Mouse (Mus musculus) midbrain, embryonic 16.5 days (tissue): ENCODE measurements at regions not wholly inside any gene's neighbourhood (a gene's known extent, or its start where the extent isn't known, plus 50 kb on each side); places are given as distances from the start of the nearest gene placed in this dataset.

ENCODE experiments used
- ATAC-seq: fragments of 200-750 bp; cut with Nextera tagmentation; 2 replicates; pipeline ENCODE4 v1.8.0; 2017; ENCODE audit warnings: moderate TSS enrichment
- H3K27ac ChIP-seq: fragments of 300-500 bp; sonication (generic); 2 replicates; pipeline ENCODE4 v1.5.1; 2014; ENCODE audit warnings: mild to moderate bottlenecking, low read length, mixed read lengths
- H3K27me3 ChIP-seq: fragments of 300-500 bp; sonication (generic); 2 replicates; pipeline ENCODE4 v1.6.1; 2014; ENCODE audit warnings: low read depth, low read length, mixed read lengths; ENCODE audit not compliant: control insufficient read depth, insufficient read depth
- H3K36me3 ChIP-seq: fragments of 300-500 bp; sonication (generic); 2 replicates; pipeline ENCODE4 v1.6.1; 2014; ENCODE audit warnings: mild to moderate bottlenecking, low read length, moderate library complexity, mixed read lengths; ENCODE audit not compliant: control insufficient read depth, insufficient read depth
- H3K4me1 ChIP-seq: fragments of 300-500 bp; sonication (generic); 2 replicates; pipeline ENCODE4 v1.6.1; 2014; ENCODE audit warnings: mild to moderate bottlenecking, low read length, mixed read lengths; ENCODE audit not compliant: control insufficient read depth, insufficient read depth
- H3K4me2 ChIP-seq: fragments of 300-500 bp; sonication (generic); 2 replicates; pipeline ENCODE4 v1.6.1; 2014; ENCODE audit warnings: mild to moderate bottlenecking, low read length, mixed read lengths
- H3K4me3 ChIP-seq: fragments of 300-500 bp; sonication (generic); 2 replicates; pipeline ENCODE4 v1.5.1; 2014; ENCODE audit warnings: low read depth, mild to moderate bottlenecking, low read length, moderate library complexity, mixed read lengths
- H3K9ac ChIP-seq: fragments of 300-500 bp; sonication (generic); 2 replicates; pipeline ENCODE4 v1.6.1; 2014; ENCODE audit warnings: low read depth, low read length, mixed read lengths
- H3K9me3 ChIP-seq: fragments of 300-500 bp; sonication (generic); replicated peaks from 2 replicates; pipeline ENCODE4 v1.6.1; 2014; ENCODE audit warnings: mild to moderate bottlenecking, low read length, mixed read lengths; ENCODE audit not compliant: control insufficient read depth, poor library complexity, severe bottlenecking
- WGBS: fragments of 180-500 bp; shearing (Covaris S2); extraction: QIAGEN DNeasy Blood & Tissue Kit; methylation state at CpG from one replicate; pipeline ENCODE4 v1.1.7; 2014; 5-methylcytosine and 5-hydroxymethylcytosine counted together

DNA sequence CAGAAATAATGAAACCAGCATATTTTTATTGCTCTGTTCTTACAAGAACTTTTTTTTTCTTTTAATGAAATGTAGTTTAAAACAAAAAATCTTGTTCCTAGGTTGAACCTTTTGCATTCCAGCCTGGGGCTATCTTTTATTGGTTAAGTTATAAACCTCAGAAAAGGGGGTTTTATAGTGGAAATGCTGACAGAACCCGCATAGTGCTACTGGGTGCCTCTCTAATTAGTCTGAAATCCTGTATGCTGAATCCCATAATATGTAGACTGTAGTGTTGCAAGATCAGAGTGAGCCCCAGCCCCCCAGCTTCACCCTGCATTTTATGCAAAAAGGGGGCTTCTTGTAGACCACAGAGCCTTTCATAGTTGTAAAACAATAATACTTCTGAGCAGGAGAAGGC, 164.4 kb upstream of the Atp5g3 start:
- ATAC-seq, result no peak
- Histone ChIP-seq H3K9ac (no peak overlapping the region), H3K36me3 (no peaks in the 10 kb centered on the region), H3K9me3 (no peaks in the 10 kb centered on the region), H3K4me2 (no peak overlapping the region), H3K4me3 (no peak overlapping the region), H3K4me1 (peaks cover 2% of the 10 kb centered on the region; the same call in 1 of the 2 replicates), H3K27me3 (no peaks in the 10 kb centered on the region), H3K27ac (no peak overlapping the region)
- 69% methylated on average over 1 of the region's 1 CpGs for WGBS

DNA sequence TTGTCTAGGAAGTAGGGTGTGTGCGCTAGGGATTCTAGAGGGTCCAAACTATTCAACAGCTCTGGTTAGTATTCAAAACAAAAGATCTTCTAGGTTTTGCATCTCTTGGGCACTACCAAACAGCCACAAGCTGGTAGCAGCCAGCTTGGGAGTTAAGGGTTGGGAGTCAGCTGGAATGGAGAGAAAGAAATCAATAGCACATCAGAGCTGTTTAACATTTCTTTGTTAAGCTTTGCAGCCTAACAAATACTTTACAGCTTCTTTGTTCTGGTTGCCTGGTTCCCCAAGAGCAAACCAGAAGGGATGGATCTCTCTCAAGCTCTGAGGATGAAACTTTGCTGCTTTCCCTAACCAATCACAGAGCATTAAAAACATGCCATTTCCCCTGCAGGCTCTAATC, 162.3 kb upstream of the Atp5g3 start:
- no peaks in the 10 kb centered on the region for H3K36me3 ChIP-seq
- H3K9ac ChIP-seq, result no peak overlapping the region
- peaks cover 2% of the 10 kb centered on the region; the same call in 1 of the 2 replicates for H3K4me1 ChIP-seq
- H3K9me3 ChIP-seq, result no peaks in the 10 kb centered on the region
- H3K27ac ChIP-seq, result no peak overlapping the region
- ATAC-seq, result no peak
- H3K4me2 ChIP-seq, result no peak overlapping the region
- H3K27me3 ChIP-seq, result no peaks in the 10 kb centered on the region
- H3K4me3 ChIP-seq, result no peak overlapping the region
- 94% methylated on average over 1 of the region's 1 CpGs for WGBS

DNA sequence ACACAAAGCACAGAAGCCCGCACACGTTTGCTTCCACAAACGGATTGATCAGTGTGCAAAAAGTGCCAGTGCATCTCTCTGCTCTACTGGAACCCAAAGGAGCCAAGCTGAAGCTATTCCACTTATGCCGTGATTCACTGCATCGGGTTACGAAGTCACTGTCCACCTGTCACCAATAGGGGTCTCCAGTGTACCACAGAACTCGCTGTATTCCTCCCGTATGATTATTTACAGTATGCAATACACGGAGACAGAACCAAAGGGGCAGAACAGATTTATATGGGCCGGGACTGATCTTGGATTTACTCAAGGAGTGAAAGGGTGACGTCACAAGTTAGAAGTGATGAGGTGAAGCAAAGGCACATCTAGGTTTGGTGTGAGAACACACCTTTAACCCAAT, 155.5 kb upstream of the Atp5g3 start:
- Histone ChIP-seq H3K4me1 (peaks cover 15% of the 10 kb centered on the region; the same call in 1 of the 2 replicates), H3K27me3 (no peaks in the 10 kb centered on the region), H3K9ac (no peak overlapping the region), H3K36me3 (no peaks in the 10 kb centered on the region), H3K27ac (no peak overlapping the region), H3K4me3 (no peak overlapping the region), H3K4me2 (peak overlapping the region; percentile 38), H3K9me3 (no peaks in the 10 kb centered on the region)
- ATAC-seq, result peak; percentile 83
- 3% methylated on average over 11 of the region's 11 CpGs for WGBS

DNA sequence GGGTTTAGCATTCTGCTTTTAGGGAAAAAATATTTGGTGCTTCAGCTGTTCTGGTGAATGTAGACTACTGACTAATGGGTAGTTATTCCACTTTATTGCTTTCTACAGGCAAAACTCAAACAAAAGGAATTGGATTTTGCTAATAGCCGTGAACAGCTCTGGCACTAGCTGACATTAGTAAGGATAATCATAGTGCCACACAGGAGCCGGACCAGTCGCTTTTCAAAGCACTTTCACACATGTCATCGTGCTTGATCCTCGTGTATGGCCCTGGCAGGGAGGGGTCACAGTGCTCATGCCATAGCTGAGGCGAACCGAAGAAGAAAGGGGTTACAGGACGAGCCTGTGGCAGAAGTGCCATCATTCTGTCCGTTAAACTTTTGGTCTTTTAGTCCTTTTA, 153.2 kb upstream of the Atp5g3 start:
- Histone ChIP-seq H3K9me3 (no peaks in the 10 kb centered on the region), H3K4me1 (peaks cover 15% of the 10 kb centered on the region; the same call in 1 of the 2 replicates), H3K27ac (peak overlapping the region; percentile 64; the same call in 1 of the 2 replicates), H3K4me2 (peak overlapping the region; percentile 62), H3K9ac (peak overlapping the region; percentile 53), H3K27me3 (no peaks in the 10 kb centered on the region), H3K36me3 (no peaks in the 10 kb centered on the region), H3K4me3 (no peak overlapping the region)
- ATAC-seq, result peak; percentile 65; the same call in 1 of the 2 replicates
- 40% methylated on average over 9 of the region's 9 CpGs for WGBS

DNA sequence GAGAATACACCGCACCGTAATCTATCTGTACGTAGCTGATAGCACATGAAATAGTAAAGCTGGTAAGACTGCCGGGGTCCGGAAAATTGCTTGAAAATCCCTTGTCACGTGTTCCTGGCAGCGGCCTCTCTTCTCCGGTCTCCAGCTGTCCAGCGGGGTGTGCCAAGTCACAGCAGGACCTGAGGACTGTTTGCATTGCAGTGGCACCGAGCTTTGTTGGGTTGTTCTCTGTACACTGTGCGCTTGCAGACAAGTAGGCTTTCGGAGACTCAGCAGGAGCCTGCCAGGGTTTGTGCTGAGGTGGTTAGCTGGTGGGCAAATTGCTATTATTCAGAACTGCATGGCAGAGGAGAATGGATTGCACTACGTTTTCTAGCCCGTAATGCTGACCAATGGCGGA, 152.7 kb upstream of the Atp5g3 start:
- ATAC-seq, result peak; percentile 81; the same call in 1 of the 2 replicates
- Histone ChIP-seq H3K4me3 (peak overlapping the region; percentile 32), H3K4me2 (peak overlapping the region; percentile 62), H3K27me3 (no peaks in the 10 kb centered on the region), H3K9ac (peak overlapping the region; percentile 53), H3K4me1 (peaks cover 15% of the 10 kb centered on the region; the same call in 1 of the 2 replicates), H3K27ac (peak overlapping the region; percentile 64; the same call in 1 of the 2 replicates), H3K9me3 (no peaks in the 10 kb centered on the region), H3K36me3 (no peaks in the 10 kb centered on the region)
- 27% methylated on average over 15 of the region's 15 CpGs for WGBS

DNA sequence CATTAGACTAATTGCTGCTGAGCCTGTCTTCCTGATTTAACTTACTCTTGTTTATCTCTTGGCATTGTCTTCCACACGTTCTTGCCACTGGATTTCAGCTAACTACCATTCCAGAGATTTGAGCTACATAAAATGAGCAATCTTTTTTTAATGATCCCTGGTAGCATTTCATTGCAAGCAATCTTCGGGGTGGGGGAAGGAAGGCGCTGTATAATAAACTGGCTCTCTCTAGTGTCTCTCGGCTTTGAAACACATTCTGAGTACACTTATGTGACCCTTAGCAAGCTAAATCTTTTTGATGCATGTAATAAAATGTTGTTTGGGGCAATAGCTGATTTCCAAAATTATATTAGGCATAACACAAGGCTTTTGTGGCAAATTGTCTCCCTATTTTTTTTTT, 152.2 kb upstream of the Atp5g3 start:
- no peak for ATAC-seq
- Histone ChIP-seq H3K9ac (no peak overlapping the region), H3K27ac (0 out of 2 replicates have a peak overlapping the region, but pooled peaks have one; percentile 5), H3K4me3 (no peak overlapping the region), H3K27me3 (no peaks in the 10 kb centered on the region), H3K36me3 (no peaks in the 10 kb centered on the region), H3K9me3 (no peaks in the 10 kb centered on the region), H3K4me1 (peaks cover 15% of the 10 kb centered on the region; the same call in 1 of the 2 replicates), H3K4me2 (peak overlapping the region; percentile 62)
- 42% methylated on average over 4 of the region's 4 CpGs for WGBS

DNA sequence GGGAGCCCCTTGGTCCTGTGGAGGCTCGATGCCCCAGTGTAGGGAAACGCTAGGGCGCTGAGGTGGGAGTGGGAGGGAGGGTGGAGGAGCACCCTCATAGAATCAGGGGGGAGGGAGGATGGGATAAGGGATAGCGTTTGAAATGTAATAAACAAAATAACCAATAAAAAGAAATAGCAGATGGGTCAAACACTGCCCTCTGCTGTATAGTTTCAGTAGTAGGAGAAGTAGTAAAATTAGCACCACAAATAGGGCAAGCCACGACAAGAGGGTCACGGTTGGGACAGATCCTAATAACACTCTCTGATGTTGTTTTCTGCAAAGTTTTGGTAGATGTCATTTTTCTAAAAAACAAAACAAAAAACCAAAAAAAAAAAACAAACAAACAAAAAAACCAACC, 131.3 kb upstream of the Atp5g3 start:
- H3K9ac ChIP-seq, result no peak overlapping the region
- no peaks in the 10 kb centered on the region for H3K27me3 ChIP-seq
- no peak overlapping the region for H3K4me3 ChIP-seq
- H3K4me2 ChIP-seq, result no peak overlapping the region
- H3K36me3 ChIP-seq, result no peaks in the 10 kb centered on the region
- ATAC-seq, result no peak
- 78% methylated on average over 6 of the region's 6 CpGs for WGBS
- no peak overlapping the region for H3K27ac ChIP-seq
- H3K9me3 ChIP-seq, result no peaks in the 10 kb centered on the region
- H3K4me1 ChIP-seq, result no peaks in the 10 kb centered on the region

DNA sequence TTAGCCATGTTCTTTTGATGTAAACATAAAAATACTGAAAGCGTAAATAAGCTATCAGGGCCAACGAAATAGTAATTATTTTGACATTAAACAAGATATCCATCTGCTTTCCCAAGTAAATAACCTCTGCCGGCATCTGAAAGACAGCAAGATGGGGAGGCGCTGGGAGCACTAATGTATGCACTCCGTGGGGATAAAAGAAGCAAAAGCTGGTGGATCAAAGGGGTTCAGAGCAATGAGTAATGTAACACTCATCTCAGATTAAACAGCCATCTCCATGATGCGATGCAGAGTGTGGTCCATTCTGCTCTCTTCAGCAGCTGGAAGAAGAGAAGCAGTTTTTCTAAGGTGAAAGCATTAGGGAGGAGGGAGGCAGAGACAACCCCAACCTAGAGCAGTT, 128.5 kb upstream of the Atp5g3 start:
- ATAC-seq, result no peak
- Histone ChIP-seq H3K27ac (no peak overlapping the region), H3K4me3 (no peak overlapping the region), H3K4me2 (no peak overlapping the region), H3K27me3 (no peaks in the 10 kb centered on the region), H3K4me1 (no peaks in the 10 kb centered on the region), H3K9ac (no peak overlapping the region), H3K9me3 (no peaks in the 10 kb centered on the region), H3K36me3 (no peaks in the 10 kb centered on the region)
- 25% methylated on average over 6 of the region's 6 CpGs for WGBS

DNA sequence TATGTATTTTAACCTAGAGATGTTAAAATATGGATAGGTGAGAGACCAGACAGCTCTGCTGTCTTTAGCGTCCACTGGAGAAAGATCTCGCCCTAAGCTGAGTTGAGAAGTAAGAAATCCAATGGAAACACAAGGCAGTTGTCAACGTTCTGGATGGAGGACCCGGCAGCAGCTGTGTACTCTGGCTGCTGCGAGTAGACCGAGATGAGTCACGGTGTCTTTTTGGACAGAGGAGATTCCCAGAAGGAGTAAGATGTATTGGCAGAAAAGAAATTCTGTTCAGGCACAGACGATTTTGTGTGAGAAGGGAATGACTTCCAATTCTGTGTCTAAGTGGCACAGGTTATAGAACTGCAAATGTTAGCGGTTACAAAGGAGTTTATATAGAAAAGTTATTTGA, 124.9 kb upstream of the Atp5g3 start:
- 93% methylated on average over 9 of the region's 9 CpGs for WGBS

More for the DNA sequence above, 124.9 kb upstream of the Atp5g3 start:
- H3K27ac ChIP-seq, result no peak overlapping the region
- no peaks in the 10 kb centered on the region for H3K4me1 ChIP-seq
- no peak for ATAC-seq
- no peak overlapping the region for H3K4me2 ChIP-seq
- H3K27me3 ChIP-seq, result no peaks in the 10 kb centered on the region
- no peaks in the 10 kb centered on the region for H3K9me3 ChIP-seq
- no peak overlapping the region for H3K4me3 ChIP-seq
- H3K9ac ChIP-seq, result no peak overlapping the region
- H3K36me3 ChIP-seq, result no peaks in the 10 kb centered on the region
